Mouse (Mus musculus) adrenal gland, adult (tissue): ENCODE measurements around the gene Sall4.
A peak's percentile ranks its signal among the peaks of the same experiment; 100 is the strongest.

Experiments
- DNase-seq, 2 experiments: peaks; one replicate each; pipeline ENCODE4 v3.0.0; 2022 to 2023; ENCODE audit warnings: low spot score in 1 of 2; ENCODE audit not compliant: inconsistent age in 2 of 2

Gene Sall4

GRCm38 (mm10) chr2:168767582-168767981 lies at the start of gene Sall4:
Gene Sall4 (minus strand): TSS chr2:168767943.
- no peak for DNase-seq

- no peak for DNase-seq
Measured at GRCm38 (mm10) chr2:168813243-168813642, 45.5 kb upstream of the Sall4 start.

DNA sequence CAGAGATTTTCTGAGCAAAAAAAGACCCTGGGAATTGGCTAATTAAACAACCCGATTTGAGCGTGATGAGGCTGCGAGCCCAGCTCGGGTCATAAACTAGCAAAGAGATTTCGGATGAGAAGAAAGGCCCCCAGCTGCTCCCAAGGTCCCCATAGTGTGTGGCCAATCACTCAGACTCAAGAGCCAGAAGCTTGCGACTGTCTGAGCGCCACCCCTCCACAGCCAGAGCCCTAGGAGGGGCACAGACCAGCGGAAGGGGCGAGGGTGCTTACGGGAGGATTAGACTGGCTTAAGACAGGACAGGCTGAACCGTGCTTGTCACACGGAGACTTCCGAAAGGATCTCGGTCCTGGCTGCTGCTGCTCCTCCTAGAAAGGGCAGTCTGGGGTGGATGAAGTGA lies 42.2 kb upstream of the Sall4 start:
- no peak for DNase-seq

GRCm38 (mm10) chr2:168807681-168808080 lies 39.9 kb upstream of the Sall4 start:
- no peak for DNase-seq

DNA sequence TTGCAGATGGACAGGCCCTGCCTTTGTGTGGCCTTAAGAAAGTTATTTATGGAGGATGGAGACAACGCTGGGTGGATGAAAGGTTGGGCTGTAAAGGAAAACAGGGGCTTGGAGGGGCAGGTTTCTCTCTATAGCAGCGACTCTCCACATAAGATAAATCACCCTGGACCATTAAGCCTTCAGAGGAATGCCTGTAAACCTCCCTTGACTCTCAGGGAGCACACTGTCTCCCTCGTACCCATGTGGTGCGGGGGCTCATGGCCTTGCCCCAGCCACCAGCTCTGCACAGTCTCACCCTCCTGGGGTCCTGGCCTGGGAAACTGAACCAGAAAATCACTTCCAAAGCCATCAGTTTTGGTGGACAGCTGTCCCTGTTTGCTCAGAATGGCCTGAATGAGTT lies 36.1 kb upstream of the Sall4 start:
- DNase-seq = no peak

DNA sequence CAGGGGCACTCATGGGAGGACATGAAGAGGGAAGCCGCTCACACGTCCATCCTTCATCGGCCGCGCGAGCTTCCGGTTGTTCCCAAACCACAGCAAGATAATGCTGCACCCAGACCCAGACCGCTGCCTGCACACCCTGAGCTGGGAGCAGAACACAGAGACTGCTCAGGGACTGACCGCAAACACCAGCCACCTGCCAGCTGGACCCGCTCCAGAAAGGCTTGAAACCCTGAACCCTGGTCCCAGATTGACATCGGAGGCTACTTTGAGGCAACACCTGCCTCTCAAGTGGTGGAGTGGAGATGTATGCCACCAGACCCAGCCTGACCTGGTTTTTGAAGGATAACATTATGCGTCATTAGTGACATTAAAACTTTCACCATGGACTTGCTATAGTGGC lies 31.6 kb upstream of the Sall4 start:
- no peak for DNase-seq

DNA sequence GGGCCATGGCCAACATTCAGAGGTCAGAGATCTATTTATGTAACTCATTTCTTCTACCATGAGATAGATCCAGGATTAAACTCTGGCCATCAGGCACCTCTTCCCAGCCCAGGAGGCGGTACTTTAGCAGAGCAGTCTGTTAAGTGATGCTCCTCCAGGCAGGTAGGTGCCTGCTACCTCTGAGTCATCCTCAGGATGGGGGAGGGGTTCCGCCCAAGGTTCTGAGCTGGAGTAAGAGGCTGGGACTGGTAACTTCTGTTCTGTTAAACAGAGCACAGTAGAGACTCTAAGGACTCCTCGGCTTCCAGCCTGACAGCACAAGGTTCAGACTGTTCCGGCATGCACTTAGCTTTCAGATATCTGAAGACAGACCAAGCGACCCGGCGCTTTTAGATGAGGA lies 31.2 kb upstream of the Sall4 start:
- DNase-seq = no peak

DNA sequence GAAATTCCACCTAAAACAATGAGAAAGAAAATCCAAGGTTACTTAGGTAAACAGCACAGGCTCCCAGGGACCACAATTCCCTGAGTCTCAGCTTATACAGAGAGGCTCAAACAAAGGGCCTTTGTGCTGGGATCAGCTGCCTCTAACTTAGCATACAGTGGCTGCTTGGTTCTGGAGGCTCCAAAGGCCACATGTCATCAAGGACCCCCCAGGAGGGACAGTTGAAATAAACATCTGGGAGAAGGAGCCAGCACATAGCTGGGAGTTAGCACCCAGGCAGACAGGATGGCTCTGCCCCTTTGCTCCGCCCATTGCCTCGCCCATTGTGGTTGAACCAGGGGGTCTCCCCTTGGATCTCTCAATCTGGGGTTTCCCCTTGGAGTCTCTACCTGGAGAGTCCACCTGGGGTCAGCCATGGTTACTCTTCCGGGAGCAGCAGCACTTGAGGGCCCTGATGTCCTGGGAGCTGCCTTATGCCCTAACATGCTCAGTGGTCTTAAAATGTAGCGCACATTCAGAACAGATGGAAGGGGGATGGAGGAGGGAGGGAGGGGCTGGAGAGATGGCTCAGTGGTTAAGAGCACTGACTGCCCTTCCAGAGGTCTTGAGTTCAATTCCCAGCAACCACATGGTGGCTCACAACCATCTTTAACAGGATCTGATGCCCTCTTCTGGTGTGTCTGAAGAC lies 23.5 kb upstream of the Sall4 start:
- no peak for DNase-seq

GRCm38 (mm10) chr2:168786174-168786573 lies 18.4 kb upstream of the Sall4 start:
- no peak for DNase-seq

- DNase-seq = no peak
Measured at GRCm38 (mm10) chr2:168780596-168780995, 12.9 kb upstream of the Sall4 start.

GRCm38 (mm10) chr2:168780024-168780423 lies 12.3 kb upstream of the Sall4 start:
- DNase-seq = no peak

- no peak for DNase-seq
Measured at GRCm38 (mm10) chr2:168777481-168777880, 9.7 kb upstream of the Sall4 start.

GRCm38 (mm10) chr2:168776238-168776637 lies 8.5 kb upstream of the Sall4 start:
- no peak for DNase-seq

GRCm38 (mm10) chr2:168769259-168769658 lies 1.5 kb upstream of the Sall4 start:
- no peak for DNase-seq

DNA sequence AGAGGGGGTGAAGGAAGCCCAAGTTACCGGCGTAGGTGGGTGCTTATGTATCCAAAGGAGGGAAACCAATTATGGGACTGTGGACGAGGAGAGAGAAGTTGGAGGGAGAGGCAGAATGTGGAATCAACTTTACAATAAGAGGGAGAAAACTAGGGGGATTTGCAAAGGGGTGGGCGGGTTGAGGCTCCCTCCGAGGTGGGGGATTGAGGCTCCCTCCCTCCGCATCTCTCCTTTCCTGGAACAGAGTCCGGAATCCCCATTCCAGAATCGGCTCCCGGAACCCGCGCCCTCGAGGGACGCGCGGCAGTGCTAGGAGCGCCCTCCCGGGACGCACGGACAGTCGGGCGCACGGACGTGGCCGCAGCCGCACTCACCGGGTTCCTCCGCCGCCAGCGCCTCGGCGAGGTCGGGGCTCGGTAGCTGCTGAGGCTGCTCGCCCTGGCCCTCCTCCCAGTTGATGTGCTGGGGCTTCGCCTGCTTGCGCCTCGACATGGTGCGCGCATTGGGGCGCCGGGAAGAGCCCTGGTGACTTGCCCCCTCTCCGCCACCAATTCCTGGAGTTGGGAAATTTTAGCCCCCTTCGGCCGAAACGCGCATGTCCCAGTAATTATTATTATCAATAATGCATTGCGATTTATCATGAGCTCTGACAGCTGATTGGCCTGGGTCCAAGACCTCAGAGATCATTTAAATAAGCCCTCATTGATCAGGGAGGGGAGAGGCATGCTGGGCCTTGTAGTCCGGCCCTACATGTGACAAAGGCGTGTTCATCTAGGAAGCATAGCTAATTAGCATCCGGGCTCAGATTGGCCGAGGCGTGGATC lies 993 bp downstream of the Sall4 start:
- DNase-seq = peak in 1 of 2 experiments; percentile 46

DNA sequence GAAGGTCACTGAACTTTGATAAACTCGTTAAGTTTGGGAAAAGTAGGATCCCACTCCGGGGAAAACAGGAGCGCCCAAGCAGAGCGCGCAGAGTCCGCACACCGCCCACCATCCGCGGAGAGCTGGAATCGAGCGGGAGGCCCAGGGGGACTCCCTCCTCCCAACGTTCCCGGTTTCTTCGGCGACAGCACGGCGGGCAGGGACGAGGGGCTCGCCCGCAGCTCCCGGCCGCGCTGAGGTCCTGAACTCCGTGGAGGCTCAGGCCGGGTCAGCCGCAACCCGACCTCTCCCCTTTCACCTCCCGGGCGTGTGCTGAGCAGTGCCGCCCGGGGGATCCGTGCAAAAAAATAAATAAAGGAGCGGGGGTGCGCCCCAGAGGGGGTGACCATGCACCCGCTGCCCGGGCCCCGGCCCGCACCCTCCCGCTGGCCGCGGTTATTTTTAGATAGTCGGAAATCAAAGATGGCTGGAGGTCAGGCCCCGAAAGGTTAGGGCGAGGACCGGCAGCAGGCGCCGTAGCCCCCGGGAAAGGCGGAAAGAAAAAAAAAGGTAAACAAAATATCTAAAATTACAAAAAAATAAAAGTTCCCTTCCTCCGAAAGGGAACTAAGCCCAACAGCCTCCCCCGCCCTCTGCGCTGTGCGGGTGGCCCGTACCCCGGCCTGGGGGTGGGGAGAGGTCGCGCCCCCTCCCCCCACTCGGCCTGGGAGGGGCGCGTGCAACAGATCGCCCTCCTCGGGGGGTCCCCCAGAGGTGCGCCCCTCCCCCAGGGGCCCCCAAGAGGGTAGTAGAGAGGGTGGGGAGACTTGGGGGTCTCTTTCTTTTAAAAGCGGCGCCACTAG lies 1.8 kb downstream of the Sall4 start:
- peak in 1 of 2 experiments; percentile 34 for DNase-seq

DNA sequence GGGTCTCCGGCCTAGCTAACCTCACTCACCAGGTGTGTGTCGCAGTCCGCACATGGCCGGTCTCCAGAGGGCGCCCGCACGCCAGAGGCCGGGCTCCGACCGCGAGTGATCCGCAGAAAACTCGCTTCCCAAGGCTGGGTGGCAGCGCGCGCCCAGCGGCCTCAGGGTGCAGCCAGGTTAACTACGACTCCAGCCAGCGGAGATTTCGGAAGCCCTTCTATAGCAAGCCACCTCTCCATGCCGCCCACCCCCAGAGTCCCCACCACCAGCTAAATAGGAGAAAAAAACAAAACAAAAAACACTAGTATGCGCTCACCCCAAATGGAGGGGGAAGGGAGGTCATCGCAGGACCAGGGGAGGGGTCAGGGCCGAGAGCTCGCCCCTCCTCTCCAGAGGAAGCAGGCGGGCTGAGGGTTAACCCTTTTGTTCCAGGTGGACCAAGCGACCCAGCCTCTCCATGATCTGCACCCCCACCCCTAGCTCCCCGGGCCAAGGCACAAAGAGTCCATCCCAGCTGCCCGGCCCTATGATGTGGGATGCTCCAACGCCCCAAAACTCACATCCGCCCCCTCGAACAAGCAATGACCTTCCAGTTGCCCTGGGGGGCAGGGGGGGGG lies 2.6 kb downstream of the Sall4 start:
- DNase-seq = peak; percentile 23 to 68

- no peak for DNase-seq
Measured at GRCm38 (mm10) chr2:168764460-168764867, 3.3 kb downstream of the Sall4 start.

- no peak for DNase-seq
Measured at GRCm38 (mm10) chr2:168763785-168764184, 4.0 kb downstream of the Sall4 start.

- no peak for DNase-seq
Measured at GRCm38 (mm10) chr2:168762411-168762815, 5.3 kb downstream of the Sall4 start.

DNA sequence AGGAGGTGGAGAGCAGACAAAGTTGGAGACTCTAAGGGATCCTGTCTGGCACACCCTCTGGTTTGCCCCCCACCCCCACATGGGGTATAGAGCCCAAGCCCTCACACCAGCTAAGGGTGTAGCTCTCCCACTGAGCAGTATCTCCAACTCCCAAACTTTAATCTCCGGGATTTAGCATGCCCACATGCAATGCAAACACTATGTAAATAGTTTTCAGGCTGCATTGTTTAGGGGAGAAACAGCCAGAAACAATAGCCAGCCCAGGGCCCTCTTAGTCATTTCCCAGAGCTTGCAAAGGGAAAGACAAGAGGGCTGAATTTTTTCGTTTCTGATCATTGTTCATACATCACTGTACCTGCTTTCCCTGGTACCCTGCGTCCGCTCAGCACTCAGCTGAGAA lies 5.8 kb downstream of the Sall4 start:
- no peak for DNase-seq
